Mouse (Mus musculus): ENCODE results near the gene Srsf11. TPM values are rescaled to one million over a fixed set of nuclear protein-coding genes. Genes with fewer than 3 reads are reported as not detected.
A peak's percentile ranks its signal among the peaks of the same experiment; 100 is the strongest.

Srsf11 gene
- 361 and 379 TPM in 2 replicates for polyA plus RNA-seq (2014; fragmentation: Nextera tagmentation; extraction: Ambion mirVana)

GRCm38 (mm10) chr3:158036329-158036988, at the start of gene Srsf11, which contains the start of gene Lrrc40:
Gene Srsf11, minus strand, starts transcription at chr3:158036639.
Gene Lrrc40, plus strand, starts transcription at chr3:158036662.
- WGBS: under 1% methylated on average over 54 of the region's 55 CpGs
- H3K4me1 ChIP-seq (ENCODE audit: control insufficient read depth, insufficient read depth, low read length): peaks cover 15% of the 10 kb centered on the region; the same call in 1 of the 2 replicates
- DNase-seq (ENCODE audit: low spot score) (peak; percentile 97), ATAC-seq (ENCODE audit: insufficient number of reproducible peaks, low FRiP score, low TSS enrichment, low read depth) (peak; percentile 97)
- no peaks in the 10 kb centered on the region for H3K36me3 ChIP-seq (ENCODE audit: control insufficient read depth, insufficient read depth, low read length)
- H3K27me3 ChIP-seq (ENCODE audit: control insufficient read depth, insufficient read depth, low read length): no peaks in the 10 kb centered on the region
- H3K4me2 ChIP-seq (ENCODE audit: low read depth, severe bottlenecking): peak within 1 kb of the TSS; percentile 60
- peak within 1 kb of the TSS; percentile 72 for H3K4me3 ChIP-seq (ENCODE audit: low read depth, low read length)
- H3K9me3 ChIP-seq (ENCODE audit: control insufficient read depth, low read length): no peaks in the 10 kb centered on the region
- peak within 1 kb of the TSS; percentile 9; the same call in 1 of the 2 replicates for H3K27ac ChIP-seq (replicated peaks; ENCODE audit: low read depth, low read length)
- peak within 1 kb of the TSS; percentile 81 for H3K9ac ChIP-seq (ENCODE audit: low read length)

GRCm38 (mm10) chr3:158077828-158078227, 41.4 kb upstream of the Srsf11 start:
- no peaks in the 10 kb centered on the region for H3K4me1 ChIP-seq (ENCODE audit: control insufficient read depth, insufficient read depth, low read length)

DNA sequence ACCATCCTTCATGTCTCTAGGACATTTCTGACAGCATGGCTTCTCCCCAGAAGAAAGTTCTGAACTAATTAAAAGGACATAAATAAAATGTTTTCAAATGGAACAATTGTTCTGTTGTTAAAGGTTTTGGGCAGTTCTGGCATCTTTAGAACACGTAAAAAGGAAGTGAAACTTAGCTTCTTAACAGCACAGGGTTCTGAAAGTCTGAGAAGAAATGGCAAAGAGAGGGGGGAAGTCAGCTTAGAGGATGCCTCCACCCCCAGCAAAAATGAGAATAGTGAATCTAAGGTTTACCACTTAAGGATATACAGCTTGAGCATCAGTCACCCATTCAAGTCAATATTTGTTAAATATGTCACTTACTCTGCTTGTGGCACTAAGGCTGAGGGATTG, 40.9 kb upstream of the Srsf11 start:
- no peaks in the 10 kb centered on the region for H3K9me3 ChIP-seq (ENCODE audit: control insufficient read depth, low read length)
- DNase-seq (ENCODE audit: low spot score) (no peak), ATAC-seq (ENCODE audit: insufficient number of reproducible peaks, low FRiP score, low TSS enrichment, low read depth) (no peak)
- 41% methylated on average over 1 of the region's 1 CpGs for WGBS
- no peak overlapping the region for H3K4me3 ChIP-seq (ENCODE audit: low read depth, low read length)
- no peak overlapping the region for H3K9ac ChIP-seq (ENCODE audit: low read length)
- no peak overlapping the region for H3K4me2 ChIP-seq (ENCODE audit: low read depth, severe bottlenecking)
- no peaks in the 10 kb centered on the region for H3K27me3 ChIP-seq (ENCODE audit: control insufficient read depth, insufficient read depth, low read length)
- H3K36me3 ChIP-seq (ENCODE audit: control insufficient read depth, insufficient read depth, low read length): no peaks in the 10 kb centered on the region
- no peak overlapping the region for H3K27ac ChIP-seq (replicated peaks; ENCODE audit: low read depth, low read length)
- H3K4me1 ChIP-seq (ENCODE audit: control insufficient read depth, insufficient read depth, low read length): no peaks in the 10 kb centered on the region

More at GRCm38 (mm10) chr3:158077828-158078227, 41.4 kb upstream of the Srsf11 start:
- DNase-seq (ENCODE audit: low spot score): no peak
- Histone ChIP-seq H3K4me2 (ENCODE audit: low read depth, severe bottlenecking) (no peak overlapping the region), H3K9ac (ENCODE audit: low read length) (no peak overlapping the region), H3K27ac (replicated peaks; ENCODE audit: low read depth, low read length) (no peak overlapping the region), H3K9me3 (ENCODE audit: control insufficient read depth, low read length) (no peaks in the 10 kb centered on the region), H3K4me3 (ENCODE audit: low read depth, low read length) (no peak overlapping the region), H3K36me3 (ENCODE audit: control insufficient read depth, insufficient read depth, low read length) (no peaks in the 10 kb centered on the region), H3K27me3 (ENCODE audit: control insufficient read depth, insufficient read depth, low read length) (no peaks in the 10 kb centered on the region)
- WGBS: 81% methylated on average over 5 of the region's 5 CpGs
- ATAC-seq (ENCODE audit: insufficient number of reproducible peaks, low FRiP score, low TSS enrichment, low read depth): no peak

GRCm38 (mm10) chr3:158076685-158077379, 40.4 kb upstream of the Srsf11 start:
- no peak overlapping the region for H3K4me2 ChIP-seq (ENCODE audit: low read depth, severe bottlenecking)
- H3K36me3 ChIP-seq (ENCODE audit: control insufficient read depth, insufficient read depth, low read length): no peaks in the 10 kb centered on the region
- WGBS: 45% methylated on average over 4 of the region's 4 CpGs
- H3K9me3 ChIP-seq (ENCODE audit: control insufficient read depth, low read length): no peaks in the 10 kb centered on the region
- H3K4me1 ChIP-seq (ENCODE audit: control insufficient read depth, insufficient read depth, low read length): no peaks in the 10 kb centered on the region
- H3K4me3 ChIP-seq (ENCODE audit: low read depth, low read length): no peak overlapping the region
- no peak for ATAC-seq (ENCODE audit: insufficient number of reproducible peaks, low FRiP score, low TSS enrichment, low read depth)
- DNase-seq (ENCODE audit: low spot score): no peak
- H3K9ac ChIP-seq (ENCODE audit: low read length): no peak overlapping the region
- H3K27ac ChIP-seq (replicated peaks; ENCODE audit: low read depth, low read length): no peak overlapping the region
- H3K27me3 ChIP-seq (ENCODE audit: control insufficient read depth, insufficient read depth, low read length): no peaks in the 10 kb centered on the region

DNA sequence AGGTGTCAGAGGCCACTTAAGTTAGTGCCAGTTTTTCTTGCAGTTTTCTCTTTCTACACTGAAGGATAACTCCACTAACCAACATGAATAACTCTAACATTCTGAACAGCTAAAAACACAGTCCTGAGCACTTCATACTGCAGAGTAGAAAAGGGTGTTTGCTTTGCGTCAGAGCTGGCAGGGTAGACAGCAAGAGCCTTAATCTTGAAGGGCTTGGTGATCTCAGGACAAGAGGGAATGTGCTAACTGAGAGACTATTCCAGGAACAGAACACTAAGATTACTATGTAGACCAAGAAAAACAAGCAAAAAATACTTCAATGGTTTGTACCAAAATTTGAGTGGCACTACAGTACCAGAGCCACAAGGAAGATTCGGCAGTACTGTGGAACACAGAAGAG, 38.6 kb upstream of the Srsf11 start:
- H3K36me3 ChIP-seq (ENCODE audit: control insufficient read depth, insufficient read depth, low read length): no peaks in the 10 kb centered on the region
- no peak overlapping the region for H3K9ac ChIP-seq (ENCODE audit: low read length)
- ATAC-seq (ENCODE audit: insufficient number of reproducible peaks, low FRiP score, low TSS enrichment, low read depth) (no peak), DNase-seq (ENCODE audit: low spot score) (no peak)
- H3K4me3 ChIP-seq (ENCODE audit: low read depth, low read length): no peak overlapping the region
- H3K4me1 ChIP-seq (ENCODE audit: control insufficient read depth, insufficient read depth, low read length): no peaks in the 10 kb centered on the region
- no peaks in the 10 kb centered on the region for H3K27me3 ChIP-seq (ENCODE audit: control insufficient read depth, insufficient read depth, low read length)
- H3K4me2 ChIP-seq (ENCODE audit: low read depth, severe bottlenecking): no peak overlapping the region
- 92% methylated on average over 2 of the region's 2 CpGs for WGBS
- no peak overlapping the region for H3K27ac ChIP-seq (replicated peaks; ENCODE audit: low read depth, low read length)
- no peaks in the 10 kb centered on the region for H3K9me3 ChIP-seq (ENCODE audit: control insufficient read depth, low read length)

GRCm38 (mm10) chr3:158068613-158069263, 32.3 kb upstream of the Srsf11 start:
- Histone ChIP-seq H3K9ac (ENCODE audit: low read length) (no peak overlapping the region), H3K9me3 (ENCODE audit: control insufficient read depth, low read length) (no peaks in the 10 kb centered on the region), H3K4me2 (ENCODE audit: low read depth, severe bottlenecking) (no peak overlapping the region), H3K36me3 (ENCODE audit: control insufficient read depth, insufficient read depth, low read length) (no peaks in the 10 kb centered on the region; the same call in 1 of the 2 replicates), H3K27ac (replicated peaks; ENCODE audit: low read depth, low read length) (no peak overlapping the region), H3K4me3 (ENCODE audit: low read depth, low read length) (no peak overlapping the region), H3K4me1 (ENCODE audit: control insufficient read depth, insufficient read depth, low read length) (no peaks in the 10 kb centered on the region), H3K27me3 (ENCODE audit: control insufficient read depth, insufficient read depth, low read length) (no peaks in the 10 kb centered on the region)
- 33% methylated on average over 9 of the region's 9 CpGs for WGBS
- peak; percentile 37 for DNase-seq (ENCODE audit: low spot score)
- peak; percentile 63; the same call in 1 of the 2 replicates for ATAC-seq (ENCODE audit: insufficient number of reproducible peaks, low FRiP score, low TSS enrichment, low read depth)

DNA sequence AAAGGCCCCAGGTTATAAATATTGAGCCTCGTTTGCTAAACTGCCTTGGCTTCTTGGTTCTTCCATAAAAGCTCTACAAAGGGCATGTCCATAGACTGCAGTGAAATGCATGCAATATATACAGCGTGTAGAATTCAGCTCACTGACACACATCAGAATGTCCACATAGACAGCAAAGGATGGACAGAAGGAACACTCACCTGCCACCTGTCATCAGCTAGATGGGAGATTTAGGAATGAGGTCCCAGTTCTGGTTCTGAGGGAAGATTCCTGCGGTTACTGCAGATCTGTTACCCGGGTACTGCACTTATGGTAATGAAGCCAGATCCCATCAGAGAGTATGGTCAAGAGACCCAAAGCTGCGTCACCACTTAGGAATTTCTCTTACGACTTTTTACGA, 31.5 kb upstream of the Srsf11 start:
- no peaks in the 10 kb centered on the region for H3K9me3 ChIP-seq (ENCODE audit: control insufficient read depth, low read length)
- no peak overlapping the region for H3K9ac ChIP-seq (ENCODE audit: low read length)
- H3K36me3 ChIP-seq (ENCODE audit: control insufficient read depth, insufficient read depth, low read length): no peaks in the 10 kb centered on the region; the same call in 1 of the 2 replicates
- no peaks in the 10 kb centered on the region for H3K27me3 ChIP-seq (ENCODE audit: control insufficient read depth, insufficient read depth, low read length)
- H3K4me3 ChIP-seq (ENCODE audit: low read depth, low read length): no peak overlapping the region
- no peak overlapping the region for H3K27ac ChIP-seq (replicated peaks; ENCODE audit: low read depth, low read length)
- no peak overlapping the region for H3K4me2 ChIP-seq (ENCODE audit: low read depth, severe bottlenecking)
- DNase-seq (ENCODE audit: low spot score) (no peak), ATAC-seq (ENCODE audit: insufficient number of reproducible peaks, low FRiP score, low TSS enrichment, low read depth) (no peak)
- no peaks in the 10 kb centered on the region for H3K4me1 ChIP-seq (ENCODE audit: control insufficient read depth, insufficient read depth, low read length)
- WGBS: 56% methylated on average over 7 of the region's 7 CpGs

GRCm38 (mm10) chr3:158065256-158065655, 28.8 kb upstream of the Srsf11 start:
- ATAC-seq (ENCODE audit: insufficient number of reproducible peaks, low FRiP score, low TSS enrichment, low read depth) (no peak), DNase-seq (ENCODE audit: low spot score) (no peak)
- Histone ChIP-seq H3K9ac (ENCODE audit: low read length) (no peak overlapping the region), H3K36me3 (ENCODE audit: control insufficient read depth, insufficient read depth, low read length) (no peaks in the 10 kb centered on the region; the same call in 1 of the 2 replicates), H3K9me3 (ENCODE audit: control insufficient read depth, low read length) (no peaks in the 10 kb centered on the region), H3K27ac (replicated peaks; ENCODE audit: low read depth, low read length) (no peak overlapping the region), H3K4me1 (ENCODE audit: control insufficient read depth, insufficient read depth, low read length) (no peaks in the 10 kb centered on the region), H3K27me3 (ENCODE audit: control insufficient read depth, insufficient read depth, low read length) (no peaks in the 10 kb centered on the region), H3K4me2 (ENCODE audit: low read depth, severe bottlenecking) (no peak overlapping the region), H3K4me3 (ENCODE audit: low read depth, low read length) (no peak overlapping the region)
- 95% methylated on average over 2 of the region's 2 CpGs for WGBS
